Mouse (Mus musculus) natural killer cell, adult 2 months (primary cell): ENCODE measurements around the gene Vsir.

Experiments used
- DNase-seq, 2 experiments: peaks; one replicate each; pipeline ENCODE4 v3.0.0; 2022; ENCODE audit warnings: low spot score in 2 of 2

The Vsir gene

DNA sequence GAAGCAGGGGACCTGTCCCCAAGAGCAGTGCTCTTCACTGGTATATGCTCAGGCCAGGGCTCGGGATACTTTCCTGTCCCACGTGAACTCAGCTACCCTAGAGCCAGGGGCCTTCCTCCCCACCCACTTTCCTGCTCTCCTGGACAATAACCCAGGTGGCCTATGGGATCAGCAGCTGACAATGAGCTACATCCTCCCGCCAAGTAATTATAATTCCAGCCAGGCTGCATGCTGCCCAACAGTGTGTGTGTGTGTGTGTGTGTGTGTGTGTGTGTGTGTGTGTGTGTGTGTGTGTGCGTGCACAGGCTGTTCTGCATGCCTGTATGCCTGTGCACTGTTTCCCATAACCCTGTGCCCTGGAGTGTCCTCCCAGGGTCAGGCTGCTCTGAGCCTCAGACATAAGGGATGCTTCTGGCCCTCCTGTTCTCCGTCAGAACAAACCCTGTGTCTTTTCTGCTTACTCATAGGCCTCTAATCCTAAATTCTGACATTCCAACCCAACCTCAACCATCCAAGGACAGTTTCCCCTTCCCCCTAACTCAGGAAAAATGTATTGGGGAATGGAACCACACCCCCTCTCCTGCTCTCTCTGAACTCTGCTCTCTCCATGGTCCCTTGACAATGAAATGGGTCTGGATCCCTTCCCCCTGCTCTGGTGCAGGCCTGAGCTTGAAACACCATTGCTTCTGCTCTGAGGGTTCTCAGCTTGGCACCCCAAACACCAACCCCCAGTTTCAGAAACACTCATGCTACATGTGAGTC is 6.8 kb downstream of the Vsir start:
- DNase-seq, result no peak

DNA sequence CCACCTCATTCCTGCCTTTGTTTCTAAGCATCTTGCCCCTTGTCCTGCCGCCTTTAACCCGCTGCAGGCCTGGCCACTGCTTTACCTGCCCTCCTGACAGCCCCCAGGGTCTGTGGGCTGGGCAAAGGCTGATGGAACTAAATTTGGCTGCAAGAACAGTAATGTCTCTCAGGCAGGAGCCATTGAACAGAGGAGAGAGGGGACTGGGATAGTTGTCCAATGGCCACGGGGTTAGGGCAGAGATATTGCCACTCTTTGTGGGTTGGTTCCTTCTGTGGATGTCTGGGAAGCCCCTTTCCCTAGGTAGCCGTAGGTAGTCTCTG is 7.3 kb downstream of the Vsir start:
- DNase-seq, result no peak

DNA sequence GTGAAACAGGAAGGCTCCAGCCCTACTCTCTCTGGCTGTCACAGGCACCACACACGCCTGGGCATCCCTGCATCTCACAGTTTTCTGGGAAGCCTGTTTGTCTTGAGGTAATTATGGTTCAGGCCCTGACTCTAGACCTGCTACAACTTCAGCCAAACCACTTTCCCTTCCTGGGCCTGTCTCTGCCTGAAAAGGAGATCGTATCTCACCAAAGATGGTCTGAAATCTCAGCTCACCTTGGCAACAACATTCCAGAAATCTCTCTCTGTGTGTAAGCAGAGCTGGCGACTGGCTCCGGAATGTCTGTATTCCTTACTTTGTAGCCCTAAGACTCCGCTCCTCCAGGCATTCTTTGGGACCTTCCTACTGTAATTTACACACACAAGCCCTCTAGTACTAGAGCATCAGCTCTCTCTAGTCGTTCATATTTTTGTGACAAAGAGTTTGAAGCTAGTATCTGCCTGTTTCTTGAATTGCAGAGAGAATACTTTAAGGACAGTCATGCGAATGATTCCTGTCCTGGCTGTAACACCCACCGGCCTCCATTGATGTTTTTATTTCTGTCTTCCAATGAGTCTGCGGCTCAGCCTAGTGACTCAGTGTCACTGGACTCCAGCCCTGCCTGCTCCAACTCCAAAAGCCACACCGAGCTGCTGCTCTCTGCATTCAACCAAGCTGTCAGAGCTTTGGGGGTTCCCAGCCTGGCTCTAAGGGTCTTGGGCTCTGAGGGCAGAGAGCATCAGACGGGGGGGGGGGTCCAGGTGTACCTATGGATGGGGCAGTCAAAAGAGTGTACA is 8.4 kb downstream of the Vsir start:
- no peak for DNase-seq

DNA sequence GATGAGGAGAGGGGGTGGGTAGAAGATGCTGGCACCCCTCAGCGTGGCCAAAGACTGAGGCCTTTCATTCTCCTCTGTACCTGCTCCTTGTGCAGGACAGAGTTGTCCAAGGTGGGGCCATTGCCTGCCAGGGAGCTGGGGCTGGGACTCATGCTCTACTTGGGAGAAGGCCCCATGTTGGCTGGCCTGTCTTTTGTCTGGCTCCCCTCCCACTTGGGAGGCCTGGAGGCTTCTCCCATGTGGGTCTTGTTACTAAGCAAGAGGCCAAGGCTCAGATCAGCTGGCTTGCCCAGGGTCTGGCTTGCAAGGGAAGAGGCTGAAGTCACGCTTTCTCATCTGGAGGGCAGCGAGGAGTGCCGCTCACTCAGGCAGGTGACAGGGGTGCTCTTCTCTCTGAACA is 10.8 kb downstream of the Vsir start:
- DNase-seq, result no peak

DNA sequence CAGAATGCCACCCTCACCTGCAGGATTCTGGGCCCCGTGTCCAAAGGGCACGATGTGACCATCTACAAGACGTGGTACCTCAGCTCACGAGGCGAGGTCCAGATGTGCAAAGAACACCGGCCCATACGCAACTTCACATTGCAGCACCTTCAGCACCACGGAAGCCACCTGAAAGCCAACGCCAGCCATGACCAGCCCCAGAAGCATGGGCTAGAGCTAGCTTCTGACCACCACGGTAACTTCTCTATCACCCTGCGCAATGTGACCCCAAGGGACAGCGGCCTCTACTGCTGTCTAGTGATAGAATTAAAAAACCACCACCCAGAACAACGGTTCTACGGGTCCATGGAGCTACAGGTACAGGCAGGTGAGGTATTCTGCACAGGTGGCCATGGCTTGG is 11.2 kb downstream of the Vsir start:
- no peak for DNase-seq

DNA sequence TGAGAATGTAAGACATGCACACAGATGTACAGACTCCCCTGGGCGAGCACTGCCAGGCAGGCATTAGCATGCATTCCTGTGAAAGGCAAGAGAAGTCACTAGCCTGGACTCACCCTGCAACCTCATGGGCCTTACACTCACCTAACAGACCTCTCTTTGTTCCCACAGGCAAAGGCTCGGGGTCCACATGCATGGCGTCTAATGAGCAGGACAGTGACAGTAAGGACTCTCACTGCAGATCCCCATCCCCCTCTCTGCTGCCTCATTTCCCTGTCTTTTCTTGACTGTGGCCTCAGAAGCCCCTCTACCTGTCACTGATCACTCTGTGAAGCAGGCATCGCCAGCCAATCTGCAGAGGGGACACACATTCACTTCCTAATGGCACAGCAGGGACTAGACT is 12.1 kb downstream of the Vsir start:
- DNase-seq, result no peak

DNA sequence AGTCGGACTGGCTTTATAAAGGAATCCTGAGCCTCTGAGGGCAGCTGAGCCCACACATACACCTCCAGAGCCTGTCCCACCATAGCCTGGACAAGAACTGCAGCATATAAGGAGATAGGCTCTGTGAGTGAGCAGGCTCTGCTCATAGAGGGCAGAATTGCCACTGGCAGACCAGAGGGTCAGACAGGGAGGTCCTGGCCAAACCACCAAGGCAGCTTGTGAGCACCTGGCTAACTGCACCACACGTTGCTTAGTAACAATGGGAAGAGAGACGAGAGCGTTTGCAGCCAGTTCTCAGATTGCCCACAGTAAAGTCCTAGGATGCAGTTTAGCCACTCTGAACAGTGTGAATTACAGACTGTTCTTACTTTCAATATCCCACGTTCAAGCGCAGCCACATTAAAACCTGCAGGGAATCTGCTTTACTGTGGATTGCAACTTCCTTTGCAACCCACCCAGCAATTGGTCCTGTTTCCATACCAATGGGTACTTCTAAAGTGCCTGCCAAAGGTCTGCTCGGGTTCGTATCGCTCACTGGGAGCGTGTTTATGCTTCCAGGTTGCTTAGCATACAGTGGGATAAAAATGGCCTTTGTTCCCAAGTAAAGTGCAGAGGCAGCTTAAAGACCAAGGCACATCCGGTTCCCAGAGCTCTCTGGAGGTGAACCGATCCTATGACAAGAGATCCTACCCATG is 15.1 kb downstream of the Vsir start:
- DNase-seq, result no peak

DNA sequence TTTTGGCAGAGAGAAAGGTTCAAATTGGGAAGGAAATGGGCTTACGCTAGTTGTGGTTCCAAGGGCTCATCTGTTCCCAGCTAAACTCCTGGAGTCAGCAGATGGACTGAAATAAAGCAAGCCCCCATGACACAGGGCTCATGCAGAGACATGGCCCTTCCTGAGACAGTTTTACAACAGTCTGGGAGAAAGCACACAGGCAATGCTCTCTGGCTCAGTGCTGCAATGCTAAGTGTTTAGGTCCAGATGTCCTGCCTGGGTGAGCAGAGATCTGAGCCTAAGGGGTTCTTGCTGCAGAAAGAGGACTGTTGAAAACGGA is 15.6 kb downstream of the Vsir start:
- DNase-seq, result no peak

DNA sequence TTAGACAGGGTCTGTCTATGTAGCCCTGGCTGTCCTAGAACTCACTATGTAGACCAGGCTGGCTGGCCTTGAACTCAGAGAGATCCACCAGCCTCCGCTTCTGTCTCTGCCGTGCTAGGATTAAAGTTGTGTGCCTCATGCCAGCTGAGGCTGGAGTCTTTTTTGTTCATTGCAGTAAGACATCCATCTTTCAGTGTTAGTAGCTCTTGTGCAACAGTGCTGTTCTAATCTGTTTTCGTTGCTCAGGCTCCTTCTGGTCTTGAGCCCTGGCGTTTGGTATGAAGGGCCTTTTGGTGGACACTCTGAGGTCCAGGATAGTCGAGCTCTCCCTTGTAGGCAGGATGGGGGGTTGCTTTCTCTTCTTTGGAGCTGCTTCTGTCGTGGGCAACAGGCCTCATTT is 16.8 kb downstream of the Vsir start:
- no peak for DNase-seq

DNA sequence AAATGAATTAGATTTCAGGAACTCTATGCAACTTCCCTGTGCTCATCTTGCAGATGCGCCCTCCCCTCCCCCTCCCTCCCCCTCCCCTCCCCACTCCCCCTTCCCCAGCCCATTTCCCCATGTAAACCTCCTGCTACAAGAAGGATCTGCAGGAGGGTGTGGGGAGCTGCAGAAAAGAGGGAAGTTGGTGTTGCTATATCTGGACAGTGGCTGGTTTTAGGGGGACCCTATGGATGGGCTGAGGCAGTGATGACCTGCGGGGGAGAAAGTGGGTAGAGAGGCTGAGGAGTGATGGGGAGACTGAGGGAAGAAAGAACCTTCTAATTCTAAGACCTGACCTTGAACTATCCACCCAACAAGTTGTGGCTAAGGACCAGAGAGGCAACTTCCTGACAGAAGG is 20.5 kb downstream of the Vsir start:
- no peak for DNase-seq

DNA sequence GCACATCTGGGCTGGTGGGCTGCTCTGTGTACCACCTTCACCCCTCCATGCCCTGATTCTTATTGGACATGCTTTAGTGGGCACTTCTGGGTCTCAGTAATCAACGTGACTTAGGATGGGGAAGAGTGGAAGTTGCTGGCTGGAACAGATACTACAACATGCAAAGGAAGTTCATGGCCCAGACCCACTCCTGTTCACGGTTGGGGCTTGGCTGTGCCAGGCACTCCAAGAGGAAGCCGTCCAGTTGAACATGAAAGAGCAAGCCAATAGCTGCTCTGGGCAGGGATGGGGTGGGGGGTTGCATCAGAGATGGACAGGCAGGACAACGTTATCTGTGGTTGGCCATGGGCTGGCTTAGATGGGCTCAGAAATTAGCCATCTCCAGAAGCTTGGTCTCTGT is 21.3 kb downstream of the Vsir start:
- no peak for DNase-seq

DNA sequence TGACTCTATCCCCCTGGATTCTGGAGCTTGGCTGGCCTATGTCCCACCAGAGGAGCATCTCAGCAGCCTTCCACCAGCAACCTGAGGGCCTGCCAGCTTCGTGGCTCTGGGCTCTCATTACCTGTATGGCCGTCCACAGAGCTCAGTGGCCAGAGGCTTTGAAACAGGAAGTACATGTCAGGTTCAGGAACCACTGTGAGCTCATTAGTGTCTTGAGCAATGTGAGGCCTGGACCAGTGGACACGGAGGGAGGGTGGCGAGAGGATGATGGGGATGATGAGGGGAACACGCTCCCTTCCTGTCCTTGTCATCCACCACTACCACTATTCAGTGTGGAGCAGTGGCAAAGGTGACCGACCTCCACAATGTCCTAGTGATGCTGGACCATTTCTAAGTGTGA is 22.8 kb downstream of the Vsir start:
- no peak for DNase-seq

DNA sequence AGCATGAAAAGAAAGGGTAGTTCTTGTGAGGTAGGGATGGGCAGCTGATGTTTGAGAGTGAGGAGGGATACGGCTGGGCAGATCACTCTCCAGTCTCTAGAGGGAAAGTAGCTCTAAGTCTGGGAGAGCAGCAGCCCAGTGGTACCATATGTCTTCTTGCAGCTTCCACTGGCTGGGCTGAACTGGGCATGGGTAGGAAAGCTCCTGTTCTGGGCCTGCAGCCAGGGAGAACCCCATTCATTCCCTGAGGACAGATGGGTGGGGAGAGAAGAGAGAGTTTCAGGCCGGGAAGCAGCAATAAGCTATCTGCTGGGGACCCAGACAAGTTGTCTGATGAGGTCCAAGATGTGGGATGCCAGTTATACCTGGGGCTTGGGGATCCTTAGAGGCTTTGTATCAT is 23.4 kb downstream of the Vsir start:
- DNase-seq, result no peak

DNA sequence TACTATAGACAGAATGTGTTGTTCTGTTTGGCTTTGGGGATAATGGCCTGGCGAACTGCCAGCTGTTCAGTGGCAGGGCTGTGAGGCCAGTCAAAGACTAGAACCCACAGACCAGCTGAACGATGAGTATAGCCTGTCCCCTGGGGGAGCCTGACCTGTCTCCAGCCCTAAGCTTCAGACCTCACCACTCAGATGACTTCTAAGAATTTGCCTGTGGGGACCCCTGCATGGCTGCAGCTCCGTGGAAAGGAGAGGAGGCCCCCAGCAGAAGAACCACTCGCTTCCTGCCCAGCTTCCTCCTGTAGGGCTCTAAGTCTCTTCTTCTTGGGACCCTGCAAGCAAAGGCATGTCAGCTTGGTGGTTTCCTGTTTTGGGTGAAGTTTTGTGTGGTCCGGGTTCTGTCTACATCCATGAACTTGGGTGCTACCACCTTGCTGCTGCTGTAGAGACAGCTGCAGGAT is 24.0 kb downstream of the Vsir start:
- DNase-seq, result peak; percentile 45 to 58

DNA sequence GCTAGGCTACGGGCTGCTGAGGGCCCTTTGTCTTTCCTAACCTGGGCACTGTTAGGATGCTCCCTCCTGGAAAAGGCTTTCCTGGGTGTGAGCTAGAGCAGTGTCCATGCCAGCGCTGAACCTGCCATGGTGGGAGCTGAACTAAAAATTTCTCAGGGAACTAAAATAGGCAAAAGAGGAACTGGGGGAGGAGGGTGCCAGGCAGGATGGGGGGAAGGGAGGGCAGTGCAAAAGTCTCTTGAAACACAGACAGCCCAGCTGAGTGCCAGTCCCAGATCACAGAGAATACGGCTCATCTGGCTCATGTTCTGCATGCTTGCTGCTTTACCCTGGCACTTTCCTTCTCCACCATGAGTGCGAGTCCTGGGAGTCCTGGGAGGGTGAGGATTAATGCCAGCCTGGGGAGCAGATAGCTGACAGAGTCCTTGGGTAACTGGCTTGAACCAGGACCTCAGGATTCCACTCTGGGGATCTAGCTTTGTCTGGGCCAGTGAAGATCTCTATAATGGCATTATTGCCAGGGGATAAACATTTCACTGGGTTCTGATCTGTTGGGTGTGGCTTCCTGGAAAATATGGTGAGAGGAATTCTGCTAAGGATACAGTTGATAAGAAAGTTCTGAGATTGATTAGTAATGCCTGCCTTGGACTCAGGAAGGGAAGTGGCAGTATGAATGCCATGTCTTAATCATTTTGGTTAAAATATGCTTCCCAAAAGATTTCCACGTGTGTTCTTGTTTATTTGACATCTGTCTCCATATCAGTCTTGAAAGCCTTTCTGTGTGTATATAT is 25.1 kb downstream of the Vsir start:
- peak in 1 of 2 experiments; percentile 44 for DNase-seq

DNA sequence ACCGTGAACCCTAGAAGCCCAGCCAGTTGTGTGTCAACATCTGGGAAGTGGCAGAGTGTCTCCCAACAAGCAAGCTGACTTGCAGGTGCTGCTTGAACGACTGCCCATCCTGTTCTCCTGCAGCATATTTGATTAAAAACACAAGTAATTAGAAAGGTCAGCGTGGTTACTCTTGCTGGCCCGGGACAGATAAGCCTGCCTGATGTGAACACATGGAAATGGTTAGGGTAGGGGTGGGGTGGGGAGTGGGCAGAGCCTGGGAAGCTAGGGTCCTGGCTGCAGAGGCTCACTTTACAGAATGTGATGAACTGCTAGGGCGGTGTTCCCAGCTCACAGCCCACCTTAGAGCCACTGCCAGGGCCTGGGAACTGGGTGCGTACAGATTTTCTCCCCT is 26.9 kb downstream of the Vsir start:
- no peak for DNase-seq

DNA sequence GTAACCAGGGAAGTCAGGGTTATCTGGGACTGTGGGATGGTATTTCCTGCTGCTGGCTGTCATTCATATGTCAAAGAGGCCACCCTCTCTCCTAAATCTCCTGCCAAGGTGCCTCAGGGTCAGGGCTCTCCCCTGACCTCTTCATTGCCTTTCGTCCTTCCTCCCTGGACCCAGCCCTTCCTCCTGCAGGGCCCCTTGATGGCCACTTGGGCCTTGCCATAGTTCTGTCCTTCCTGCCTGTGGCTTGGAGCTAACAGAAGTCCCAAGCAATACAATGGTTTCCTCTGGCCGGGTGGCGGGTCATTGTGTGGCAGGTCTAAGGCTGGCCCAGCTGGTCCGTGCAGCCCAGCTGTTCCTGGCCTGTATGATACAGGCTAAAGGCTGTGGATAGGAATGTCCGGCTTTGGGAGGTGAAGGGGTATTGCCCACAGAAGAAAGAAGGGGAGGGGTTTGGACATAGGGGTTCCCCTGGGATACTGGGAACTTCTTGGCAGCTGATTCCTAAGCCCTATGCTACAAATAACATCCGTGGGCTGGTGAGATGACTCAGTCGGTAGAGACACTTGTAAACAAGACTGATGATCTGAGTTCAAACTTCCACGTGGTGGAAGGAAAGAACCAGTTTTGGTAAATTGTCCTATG is 27.4 kb downstream of the Vsir start:
- no peak for DNase-seq

DNA sequence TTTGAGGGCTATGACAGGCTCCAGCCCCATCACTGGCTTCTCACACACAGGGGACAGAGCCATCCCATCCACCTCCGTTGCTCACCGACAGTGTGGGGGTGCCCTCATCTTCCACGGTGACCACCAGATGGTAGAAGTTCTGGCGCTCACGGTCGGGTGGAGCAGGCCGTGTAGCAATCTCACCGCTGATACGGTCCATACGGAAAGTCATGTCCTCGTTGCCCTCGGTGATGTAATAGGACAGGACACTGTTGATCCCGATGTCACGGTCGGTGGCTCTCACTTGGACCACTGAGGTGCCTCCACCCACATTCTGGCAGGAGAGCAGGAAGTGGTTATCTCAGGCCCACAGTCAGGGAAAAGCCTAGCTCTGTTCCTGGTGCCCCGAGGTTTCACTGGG is 30.1 kb downstream of the Vsir start:
- no peak for DNase-seq

DNA sequence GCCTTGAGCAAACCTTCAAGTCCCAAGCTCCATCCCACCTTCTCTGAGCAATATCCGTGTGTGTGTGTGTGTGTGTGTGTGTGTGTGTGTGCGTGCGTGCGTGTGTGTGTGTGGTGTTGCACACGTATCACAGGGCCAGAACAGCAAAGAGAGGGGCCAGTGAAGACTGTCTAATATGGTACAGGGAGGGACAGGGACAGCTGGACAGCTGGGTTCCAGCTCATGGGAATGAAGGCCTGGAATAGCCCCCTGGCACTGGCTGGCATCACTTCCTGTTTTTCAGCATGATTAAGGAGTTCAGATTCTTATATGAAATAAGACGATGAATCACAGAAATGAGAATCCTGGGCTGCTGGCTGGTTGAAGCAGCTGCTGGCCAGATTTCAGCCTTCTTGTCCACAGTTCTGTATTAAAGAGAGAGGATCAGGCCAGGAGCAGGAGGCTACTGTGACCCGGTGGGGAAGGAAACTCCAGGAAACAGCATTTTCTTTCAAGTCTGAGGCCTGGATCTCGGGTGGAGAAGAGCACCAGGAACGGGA is 32.8 kb downstream of the Vsir start:
- no peak for DNase-seq

DNA sequence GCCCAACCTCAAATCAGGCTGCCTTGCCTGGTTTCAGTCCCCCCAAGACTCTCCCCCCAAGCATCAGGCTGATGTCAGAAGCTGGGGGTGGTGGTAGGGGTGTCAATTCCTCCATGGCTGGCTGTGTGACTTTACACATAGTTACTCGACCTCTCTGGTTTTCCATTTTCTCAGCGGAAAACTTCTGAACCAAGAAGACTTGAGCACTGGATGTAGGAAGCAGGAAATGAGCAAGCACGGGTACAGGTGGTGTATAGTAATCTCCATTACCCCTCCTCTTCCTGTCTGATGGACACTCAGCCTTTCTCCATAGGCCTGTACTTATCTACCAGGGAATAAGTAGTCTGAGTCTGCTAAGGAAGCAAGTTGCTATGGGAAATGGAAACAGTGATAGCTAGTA is 33.6 kb downstream of the Vsir start:
- DNase-seq, result no peak

DNA sequence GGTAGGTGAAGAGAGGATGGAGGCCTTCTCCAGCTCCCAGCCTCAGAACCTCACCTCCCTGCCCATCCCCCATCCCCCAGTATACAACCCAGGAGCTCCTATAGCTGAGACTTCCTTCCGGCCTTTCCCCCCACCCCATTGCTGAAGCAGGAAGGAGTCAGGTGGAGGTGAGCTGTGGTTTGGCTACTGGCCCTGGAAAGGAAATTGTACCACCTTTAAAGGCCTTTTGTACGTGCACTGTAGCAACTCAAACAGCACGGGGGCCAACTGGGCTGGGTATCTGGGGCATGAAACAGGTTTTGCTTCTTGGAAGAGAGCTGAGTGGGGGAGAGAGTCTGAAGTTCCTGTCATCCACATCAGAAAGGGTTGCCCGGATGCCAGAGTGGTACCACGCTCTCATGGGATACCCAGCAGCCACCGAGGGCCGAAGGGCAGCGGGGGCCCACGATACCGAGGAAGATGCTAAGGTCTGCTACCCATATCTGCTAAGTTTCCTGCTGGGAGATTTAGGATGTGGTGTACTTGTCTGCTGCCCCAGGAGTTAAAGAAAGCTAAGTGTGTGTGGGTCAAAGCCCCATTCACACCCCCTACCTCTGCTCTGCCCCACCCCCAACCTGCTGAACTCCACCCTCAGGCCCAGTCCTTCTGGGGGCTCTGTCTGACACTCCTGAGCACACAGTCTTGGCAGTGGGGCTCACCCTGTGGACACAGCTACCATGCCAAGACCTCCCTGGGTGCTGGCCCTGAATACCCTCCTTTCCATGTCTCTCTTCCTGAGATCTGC is 34.7 kb downstream of the Vsir start:
- DNase-seq, result peak; percentile 29 to 39
